Mouse (Mus musculus): ENCODE results near the gene Dock7.

Gene Dock7

GRCm38 (mm10) chr4:99121123-99121755 lies 524 bp upstream of the Dock7 start:
- no peak for DNase-seq (ENCODE audit: low read depth, low spot score)

- DNase-seq (ENCODE audit: low read depth, low spot score) = no peak
Observed at GRCm38 (mm10) chr4:99119051-99119450, 1.7 kb downstream of the Dock7 start.

GRCm38 (mm10) chr4:99115797-99116196 lies 4.9 kb downstream of the Dock7 start:
- DNase-seq (ENCODE audit: low read depth, low spot score) = no peak

GRCm38 (mm10) chr4:99111670-99112069 lies 9.0 kb downstream of the Dock7 start:
- DNase-seq (ENCODE audit: low read depth, low spot score) = no peak

- DNase-seq (ENCODE audit: low read depth, low spot score) = no peak
Observed at GRCm38 (mm10) chr4:99108817-99109216, 11.9 kb downstream of the Dock7 start.

- DNase-seq (ENCODE audit: low read depth, low spot score) = no peak
Observed at GRCm38 (mm10) chr4:99102846-99103245, 17.9 kb downstream of the Dock7 start.

GRCm38 (mm10) chr4:99100724-99101123 lies 20.0 kb downstream of the Dock7 start:
- DNase-seq (ENCODE audit: low read depth, low spot score) = peak; percentile 3

- no peak for DNase-seq (ENCODE audit: low read depth, low spot score)
Observed at GRCm38 (mm10) chr4:99091777-99092176, 28.9 kb downstream of the Dock7 start.

- DNase-seq (ENCODE audit: low read depth, low spot score) = no peak
Observed at GRCm38 (mm10) chr4:99091151-99091701, 29.5 kb downstream of the Dock7 start.

- DNase-seq (ENCODE audit: low read depth, low spot score) = no peak
Observed at GRCm38 (mm10) chr4:99087760-99088485, 32.8 kb downstream of the Dock7 start.

GRCm38 (mm10) chr4:99083862-99084261 lies 36.9 kb downstream of the Dock7 start:
- no peak for DNase-seq (ENCODE audit: low read depth, low spot score)

GRCm38 (mm10) chr4:99081169-99081568 lies 39.5 kb downstream of the Dock7 start:
- no peak for DNase-seq (ENCODE audit: low read depth, low spot score)

- DNase-seq (ENCODE audit: low read depth, low spot score) = no peak
Observed at GRCm38 (mm10) chr4:99078005-99078404, 42.7 kb downstream of the Dock7 start.

- DNase-seq (ENCODE audit: low read depth, low spot score) = no peak
Observed at GRCm38 (mm10) chr4:99068806-99069205, 51.9 kb downstream of the Dock7 start.

- no peak for DNase-seq (ENCODE audit: low read depth, low spot score)
Observed at GRCm38 (mm10) chr4:99064524-99064923, 56.2 kb downstream of the Dock7 start.

GRCm38 (mm10) chr4:99048581-99048980 lies 72.1 kb downstream of the Dock7 start:
- DNase-seq (ENCODE audit: low read depth, low spot score) = no peak

GRCm38 (mm10) chr4:99046471-99046870 lies 74.2 kb downstream of the Dock7 start:
- DNase-seq (ENCODE audit: low read depth, low spot score) = no peak

- no peak for DNase-seq (ENCODE audit: low read depth, low spot score)
Observed at GRCm38 (mm10) chr4:99044854-99045253, 75.9 kb downstream of the Dock7 start.

GRCm38 (mm10) chr4:99032921-99033320 lies 87.8 kb downstream of the Dock7 start:
- peak; percentile 82 for DNase-seq (ENCODE audit: low read depth, low spot score)

- no peak for DNase-seq (ENCODE audit: low read depth, low spot score)
Observed at GRCm38 (mm10) chr4:99030686-99031085, 90.0 kb downstream of the Dock7 start, which contains the start of gene Angptl3. Gene Angptl3 (plus strand): TSS chr4:99030954.

GRCm38 (mm10) chr4:99028377-99028776 lies 92.3 kb downstream of the Dock7 start:
- no peak for DNase-seq (ENCODE audit: low read depth, low spot score)

- DNase-seq (ENCODE audit: low read depth, low spot score) = no peak
Observed at GRCm38 (mm10) chr4:99022221-99022620, 98.5 kb downstream of the Dock7 start.

GRCm38 (mm10) chr4:99011039-99011438 lies 109.7 kb downstream of the Dock7 start:
- DNase-seq (ENCODE audit: low read depth, low spot score) = no peak
